Mouse (Mus musculus) thymus, adult 18-20 months (tissue): Measurements from ENCODE around the gene Inpp5b.

Source experiments
- DNase-seq, 2 experiments: peaks; one replicate each; pipeline ENCODE4 v3.0.0; 2022; ENCODE audit warnings: mixed read lengths in 2 of 2

Gene Inpp5b

DNA sequence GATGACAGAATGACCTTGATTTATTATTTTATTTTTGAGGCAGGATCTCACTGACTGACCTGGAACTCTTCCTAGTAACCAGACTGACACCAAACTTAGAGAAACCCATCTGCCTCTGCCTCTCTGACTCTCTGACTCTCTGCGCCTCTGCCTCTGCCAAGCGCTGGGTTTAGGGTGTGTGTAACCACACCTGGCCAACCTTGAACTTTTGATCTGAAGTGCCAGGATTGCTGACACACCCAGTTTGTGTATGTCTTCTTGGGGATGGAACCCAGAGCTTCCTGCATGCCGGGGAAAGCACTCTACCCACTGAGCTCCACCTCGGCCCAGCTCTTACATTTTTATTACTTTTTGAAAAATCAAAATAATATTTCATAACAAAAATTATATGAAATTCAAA, 77.2 kb downstream of the Inpp5b start:
- no peak for DNase-seq

- no peak for DNase-seq
Observed at GRCm38 (mm10) chr4:124824967-124825366, 83.3 kb downstream of the Inpp5b start.

- no peak for DNase-seq
Observed at GRCm38 (mm10) chr4:124825371-124825965, 83.8 kb downstream of the Inpp5b start.

DNA sequence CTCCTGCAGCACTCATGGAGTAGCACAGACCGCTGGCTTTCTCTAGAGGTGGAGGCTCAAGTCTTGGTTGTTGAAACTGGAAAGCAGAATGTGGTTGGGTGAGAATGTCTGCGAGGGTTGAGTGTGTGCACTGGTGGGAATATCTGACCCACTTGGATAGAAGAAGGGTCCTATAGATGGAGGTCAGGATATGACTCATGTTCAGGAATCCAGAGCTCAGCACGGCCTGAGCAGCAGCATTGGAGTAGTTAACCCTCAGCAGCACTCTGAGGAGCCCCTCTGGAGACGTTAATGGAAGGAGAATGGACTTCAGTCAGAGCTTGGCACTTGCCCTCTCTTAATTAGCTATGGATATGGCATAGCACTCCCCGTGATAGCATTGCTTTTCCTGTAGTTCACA, 88.0 kb downstream of the Inpp5b start:
- no peak for DNase-seq

GRCm38 (mm10) chr4:124832796-124833195, 91.1 kb downstream of the Inpp5b start:
- DNase-seq = no peak

DNA sequence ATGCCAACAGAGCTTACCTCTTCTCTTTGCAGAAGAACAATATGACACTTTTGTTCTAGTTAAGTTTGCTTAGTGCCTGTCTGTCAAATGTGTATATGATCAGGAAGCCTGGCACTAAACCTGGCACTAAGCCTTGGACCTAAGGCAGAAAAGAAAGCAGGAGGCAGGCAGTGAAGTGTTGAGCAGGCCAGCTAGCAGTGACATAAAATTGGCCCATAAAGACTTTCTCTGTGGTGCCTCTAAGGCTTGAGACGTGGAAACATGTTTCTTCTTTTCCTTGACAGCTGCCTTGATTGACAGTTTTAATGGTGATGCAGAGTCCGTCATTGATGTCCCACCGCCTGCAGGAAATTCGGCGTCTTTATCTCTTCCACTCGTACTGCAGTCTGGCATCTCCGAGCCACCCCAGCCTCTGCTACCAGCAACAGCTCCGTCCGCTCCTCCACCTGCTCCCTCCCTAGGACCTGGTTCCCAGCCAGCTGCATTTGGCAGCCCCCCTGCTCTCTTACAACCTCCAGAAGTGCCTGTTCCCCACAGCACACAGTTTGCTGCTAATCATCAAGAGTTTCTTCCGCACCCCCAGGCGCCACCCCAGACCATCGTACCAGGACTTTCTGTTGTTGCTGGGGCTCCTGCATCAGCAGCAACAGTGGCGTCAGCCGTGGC, 96.5 kb downstream of the Inpp5b start:
- DNase-seq = no peak

DNA sequence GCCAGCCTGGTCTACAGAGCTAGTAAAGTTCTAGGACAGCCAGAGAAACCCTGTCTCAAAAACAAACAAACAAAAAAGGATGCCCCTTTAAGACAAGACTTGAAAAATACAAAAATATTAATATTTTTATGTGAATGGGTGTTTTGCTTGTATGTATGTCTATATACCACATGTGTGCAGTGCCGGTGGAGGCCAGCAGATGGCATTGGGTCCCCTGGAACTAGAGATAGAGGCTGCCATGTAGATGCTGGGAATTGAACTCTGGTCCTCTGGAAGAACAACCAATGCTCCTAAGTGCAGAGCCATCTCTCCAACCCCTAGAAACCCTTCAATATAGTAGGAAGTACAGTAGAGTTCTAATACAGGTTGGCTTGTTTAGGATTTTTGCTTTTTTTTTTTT, 99.3 kb downstream of the Inpp5b start:
- DNase-seq = no peak

DNA sequence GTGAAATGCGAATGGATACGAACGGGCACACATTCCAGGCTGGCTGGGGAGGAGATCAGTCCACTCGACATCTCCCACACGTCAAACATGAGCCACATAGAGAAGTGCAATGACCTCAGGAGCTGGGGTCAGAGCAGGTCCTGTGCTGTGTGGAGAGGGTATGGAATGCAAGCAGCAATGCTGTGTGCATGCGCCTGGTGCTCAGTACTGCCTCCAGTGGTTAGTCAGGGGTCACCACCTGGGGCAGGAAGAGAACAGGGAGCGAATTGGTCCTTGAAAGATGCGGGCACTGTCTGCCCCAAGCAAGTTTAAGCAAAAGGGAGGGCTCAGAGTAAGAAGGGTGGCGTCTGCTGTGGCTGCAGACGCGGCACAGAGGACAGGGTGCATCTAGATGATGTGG, 101.8 kb downstream of the Inpp5b start:
- DNase-seq = no peak

DNA sequence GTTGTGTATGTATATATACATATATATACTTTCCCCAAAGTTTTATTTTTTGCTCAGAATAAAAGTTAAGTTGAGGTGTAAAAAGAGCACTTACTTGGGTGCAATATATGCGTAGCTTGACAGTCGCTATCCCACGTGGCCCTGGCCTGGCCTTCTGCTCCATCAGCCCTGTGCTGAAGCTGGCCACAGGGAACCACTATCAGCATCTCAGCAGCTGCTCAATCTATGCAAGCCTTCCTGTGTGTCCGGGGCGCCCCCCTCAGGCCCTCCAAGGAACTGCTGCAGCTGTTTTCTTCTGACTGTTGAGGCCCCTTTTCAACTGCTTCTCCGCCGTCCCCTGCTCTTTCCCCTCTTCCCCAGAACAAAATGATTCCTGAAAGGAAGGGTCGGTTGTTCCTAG, 105.9 kb downstream of the Inpp5b start:
- peak; percentile 46 to 55 for DNase-seq

- DNase-seq = peak; percentile 12 to 21
Observed at GRCm38 (mm10) chr4:124849631-124850260, 108.1 kb downstream of the Inpp5b start.

DNA sequence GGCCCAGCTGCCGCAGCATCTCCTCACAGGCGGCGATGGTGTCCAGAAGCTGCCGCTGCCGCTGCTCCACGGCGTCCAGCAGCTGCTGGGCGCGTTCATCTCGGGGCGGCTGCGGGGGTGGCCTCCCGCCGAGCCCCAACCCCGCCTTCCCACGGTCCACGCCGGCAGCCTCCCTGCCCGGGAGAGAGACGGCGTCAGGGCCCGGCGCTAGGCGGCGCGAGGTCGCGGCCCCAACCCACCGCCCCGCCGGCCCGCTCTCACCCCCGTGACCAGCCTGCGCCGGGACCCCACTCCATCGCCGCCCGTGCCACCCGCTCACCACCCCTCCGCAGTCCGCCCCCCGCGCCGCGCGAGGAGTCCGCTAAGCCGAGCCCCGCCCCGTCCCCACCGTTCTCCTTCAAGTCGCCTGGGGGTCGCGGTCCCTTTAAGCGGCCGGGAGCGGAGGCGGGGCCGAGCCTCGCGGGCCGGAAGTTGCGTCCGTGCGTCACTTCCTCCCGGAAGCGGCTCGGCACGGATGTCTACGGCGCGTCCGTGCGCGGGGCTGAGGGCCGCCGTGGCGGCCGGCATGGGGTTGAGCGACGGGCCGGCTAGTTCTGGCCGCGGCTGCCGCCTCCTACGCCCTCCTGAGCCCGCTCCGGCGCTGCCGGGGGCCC, 108.7 kb downstream of the Inpp5b start, which contains the start of gene Yrdc:
Gene Yrdc, plus strand, starts transcription at position 419 of the 653 bp plus-strand sequence.
- peak; percentile 88 for DNase-seq
